Mouse (Mus musculus) lung, embryonic 15.5 days (tissue): Measurements from ENCODE around the gene Ppp2r2c. TPM values are rescaled to one million over a fixed set of nuclear protein-coding genes. Genes with fewer than 3 reads are reported as not detected.

Source experiments
- ATAC-seq: fragments of 200-750 bp; cut with Nextera tagmentation; 2 replicates; pipeline ENCODE4 v1.8.0; 2017; ENCODE audit warnings: moderate number of reproducible peaks, borderline replicate concordance; ENCODE audit not compliant: low FRiP score, low TSS enrichment; ENCODE audit errors: extremely low read depth
- H3K27ac ChIP-seq: fragments of 300-500 bp; sonication (generic); 2 replicates; pipeline ENCODE4 v1.5.1; 2015; ENCODE audit warnings: moderate library complexity, mild to moderate bottlenecking, inconsistent platforms
- H3K27me3 ChIP-seq: fragments of 300-500 bp; sonication (generic); 2 replicates; pipeline ENCODE4 v1.6.1; 2015; ENCODE audit warnings: inconsistent platforms
- H3K36me3 ChIP-seq: fragments of 300-500 bp; sonication (generic); 2 replicates; pipeline ENCODE4 v1.6.1; 2015; ENCODE audit warnings: inconsistent platforms
- H3K4me1 ChIP-seq: fragments of 300-500 bp; sonication (generic); 2 replicates; pipeline ENCODE4 v1.6.1; 2015; ENCODE audit warnings: inconsistent platforms
- H3K4me2 ChIP-seq: fragments of 300-500 bp; sonication (generic); 2 replicates; pipeline ENCODE4 v1.6.1; 2015; ENCODE audit warnings: inconsistent platforms, mild to moderate bottlenecking, moderate library complexity
- H3K4me3 ChIP-seq: fragments of 300-500 bp; sonication (generic); 2 replicates; pipeline ENCODE4 v1.5.1; 2015; ENCODE audit warnings: mild to moderate bottlenecking, inconsistent platforms
- H3K9ac ChIP-seq: fragments of 300-500 bp; sonication (generic); 2 replicates; pipeline ENCODE4 v1.6.1; 2015; ENCODE audit warnings: inconsistent platforms
- H3K9me3 ChIP-seq: fragments of 300-500 bp; sonication (generic); 2 replicates; pipeline ENCODE4 v1.6.1; 2016; ENCODE audit warnings: inconsistent platforms
- WGBS: fragments of 180-500 bp; shearing (Covaris S2); methylation state at CpG from one replicate; pipeline ENCODE4 v1.1.7; 2015; 5-methylcytosine and 5-hydroxymethylcytosine counted together
- polyA plus RNA-seq: library from polyadenylated mRNA; unstranded; fragments of >200 nt; fragmentation: Nextera tagmentation; extraction: Ambion mirVana; gene quantifications from 2 replicates; pipeline ENCODE4 v1.2.1, GENCODE M21; 2015

Ppp2r2c gene
- polyA plus RNA-seq, 1 experiment from 2014 or later = 0.26 TPM

GRCm38 (mm10) chr5:36900189-36900619, 31.9 kb downstream of the Ppp2r2c start:
- Histone ChIP-seq H3K9me3 (no peaks in the 10 kb centered on the region), H3K4me2 (no peak overlapping the region), H3K27ac (no peak overlapping the region), H3K9ac (no peak overlapping the region), H3K27me3 (no peaks in the 10 kb centered on the region), H3K4me1 (no peaks in the 10 kb centered on the region), H3K36me3 (no peaks in the 10 kb centered on the region), H3K4me3 (no peak overlapping the region)
- WGBS = 46% methylated on average over 6 of the region's 6 CpGs
- no peak for ATAC-seq

- H3K27ac ChIP-seq = no peak overlapping the region
- H3K4me2 ChIP-seq = no peak overlapping the region
- H3K36me3 ChIP-seq = no peaks in the 10 kb centered on the region
- no peaks in the 10 kb centered on the region for H3K27me3 ChIP-seq
- no peak overlapping the region for H3K9ac ChIP-seq
- no peak for ATAC-seq
- 71% methylated on average over 2 of the region's 2 CpGs for WGBS
- H3K4me3 ChIP-seq = no peak overlapping the region
- no peaks in the 10 kb centered on the region for H3K9me3 ChIP-seq
- H3K4me1 ChIP-seq = no peaks in the 10 kb centered on the region
Measured at GRCm38 (mm10) chr5:36902807-36903206, 34.5 kb downstream of the Ppp2r2c start.

- Histone ChIP-seq H3K9ac (no peak overlapping the region), H3K27me3 (no peaks in the 10 kb centered on the region), H3K4me2 (no peak overlapping the region), H3K4me1 (no peaks in the 10 kb centered on the region), H3K4me3 (no peak overlapping the region), H3K36me3 (no peaks in the 10 kb centered on the region), H3K27ac (no peak overlapping the region), H3K9me3 (no peaks in the 10 kb centered on the region)
- ATAC-seq = no peak
- WGBS = 61% methylated on average over 2 of the region's 2 CpGs
Measured at GRCm38 (mm10) chr5:36904131-36904530, 35.8 kb downstream of the Ppp2r2c start.

GRCm38 (mm10) chr5:36904703-36905102, 36.4 kb downstream of the Ppp2r2c start:
- 77% methylated on average over 9 of the region's 9 CpGs for WGBS
- no peaks in the 10 kb centered on the region for H3K27me3 ChIP-seq
- no peaks in the 10 kb centered on the region for H3K4me1 ChIP-seq
- H3K36me3 ChIP-seq = no peaks in the 10 kb centered on the region
- no peak overlapping the region for H3K4me3 ChIP-seq
- H3K9me3 ChIP-seq = no peaks in the 10 kb centered on the region
- no peak for ATAC-seq
- H3K9ac ChIP-seq = no peak overlapping the region
- no peak overlapping the region for H3K27ac ChIP-seq
- H3K4me2 ChIP-seq = no peak overlapping the region

GRCm38 (mm10) chr5:36905216-36905615, 36.9 kb downstream of the Ppp2r2c start:
- WGBS = 67% methylated on average over 8 of the region's 8 CpGs
- H3K27ac ChIP-seq = no peak overlapping the region
- ATAC-seq = no peak
- no peaks in the 10 kb centered on the region for H3K36me3 ChIP-seq
- H3K4me2 ChIP-seq = no peak overlapping the region
- no peak overlapping the region for H3K9ac ChIP-seq
- no peaks in the 10 kb centered on the region for H3K4me1 ChIP-seq
- H3K27me3 ChIP-seq = no peaks in the 10 kb centered on the region
- H3K4me3 ChIP-seq = no peak overlapping the region
- H3K9me3 ChIP-seq = no peaks in the 10 kb centered on the region

- no peak overlapping the region for H3K27ac ChIP-seq
- H3K27me3 ChIP-seq = peaks cover 7% of the 10 kb centered on the region; the same call in 1 of the 2 replicates
- no peaks in the 10 kb centered on the region for H3K4me1 ChIP-seq
- no peak overlapping the region for H3K4me2 ChIP-seq
- H3K9ac ChIP-seq = no peak overlapping the region
- no peak for ATAC-seq
- 70% methylated on average over 10 of the region's 10 CpGs for WGBS
- H3K36me3 ChIP-seq = no peaks in the 10 kb centered on the region
- no peaks in the 10 kb centered on the region for H3K9me3 ChIP-seq
- H3K4me3 ChIP-seq = no peak overlapping the region
Measured at GRCm38 (mm10) chr5:36907695-36908094, 39.4 kb downstream of the Ppp2r2c start.

GRCm38 (mm10) chr5:36909545-36909944, 41.2 kb downstream of the Ppp2r2c start:
- no peak overlapping the region for H3K9ac ChIP-seq
- H3K4me2 ChIP-seq = no peak overlapping the region
- 77% methylated on average over 21 of the region's 21 CpGs for WGBS
- no peak overlapping the region for H3K4me3 ChIP-seq
- no peaks in the 10 kb centered on the region for H3K9me3 ChIP-seq
- peaks cover 7% of the 10 kb centered on the region; the same call in 1 of the 2 replicates for H3K27me3 ChIP-seq
- H3K4me1 ChIP-seq = no peaks in the 10 kb centered on the region
- no peak for ATAC-seq
- H3K36me3 ChIP-seq = no peaks in the 10 kb centered on the region
- H3K27ac ChIP-seq = no peak overlapping the region

- H3K4me2 ChIP-seq = no peak overlapping the region
- no peaks in the 10 kb centered on the region for H3K4me1 ChIP-seq
- WGBS = 23% methylated on average over 7 of the region's 7 CpGs
- peaks cover 7% of the 10 kb centered on the region; the same call in 1 of the 2 replicates for H3K27me3 ChIP-seq
- H3K9me3 ChIP-seq = no peaks in the 10 kb centered on the region
- H3K27ac ChIP-seq = no peak overlapping the region
- ATAC-seq = 0 out of 2 replicates have a peak, but pooled peaks have one; percentile 11
- no peaks in the 10 kb centered on the region for H3K36me3 ChIP-seq
- no peak overlapping the region for H3K9ac ChIP-seq
- H3K4me3 ChIP-seq = no peak overlapping the region
Measured at GRCm38 (mm10) chr5:36910980-36911379, 42.7 kb downstream of the Ppp2r2c start.

- Histone ChIP-seq H3K4me2 (no peak overlapping the region), H3K9me3 (no peaks in the 10 kb centered on the region), H3K27ac (no peak overlapping the region), H3K4me3 (no peak overlapping the region), H3K27me3 (peaks cover 7% of the 10 kb centered on the region; the same call in 1 of the 2 replicates), H3K9ac (no peak overlapping the region), H3K36me3 (no peaks in the 10 kb centered on the region), H3K4me1 (no peaks in the 10 kb centered on the region)
- WGBS = 54% methylated on average over 11 of the region's 11 CpGs
- ATAC-seq = no peak
Measured at GRCm38 (mm10) chr5:36911759-36912352, 43.5 kb downstream of the Ppp2r2c start.

- no peak overlapping the region for H3K4me2 ChIP-seq
- no peak overlapping the region for H3K27ac ChIP-seq
- H3K9me3 ChIP-seq = no peaks in the 10 kb centered on the region
- H3K36me3 ChIP-seq = no peaks in the 10 kb centered on the region
- peaks cover 7% of the 10 kb centered on the region; the same call in 1 of the 2 replicates for H3K27me3 ChIP-seq
- 53% methylated on average over 14 of the region's 14 CpGs for WGBS
- H3K9ac ChIP-seq = no peak overlapping the region
- no peaks in the 10 kb centered on the region for H3K4me1 ChIP-seq
- ATAC-seq = no peak
- no peak overlapping the region for H3K4me3 ChIP-seq
Measured at GRCm38 (mm10) chr5:36912602-36913310, 44.4 kb downstream of the Ppp2r2c start.

- ATAC-seq = no peak
- Histone ChIP-seq H3K4me1 (0 out of 2 replicates have a peak, but pooled peaks cover 4% of the 10 kb centered on the region), H3K9me3 (no peaks in the 10 kb centered on the region), H3K36me3 (no peaks in the 10 kb centered on the region), H3K4me2 (no peak overlapping the region), H3K27me3 (peaks cover 7% of the 10 kb centered on the region; the same call in 1 of the 2 replicates), H3K4me3 (no peak overlapping the region), H3K27ac (no peak overlapping the region), H3K9ac (no peak overlapping the region)
- WGBS = 58% methylated on average over 3 of the region's 3 CpGs
Measured at GRCm38 (mm10) chr5:36915256-36915655, 46.9 kb downstream of the Ppp2r2c start.

- Histone ChIP-seq H3K4me3 (no peak overlapping the region), H3K4me1 (0 out of 2 replicates have a peak, but pooled peaks cover 4% of the 10 kb centered on the region), H3K9me3 (no peaks in the 10 kb centered on the region), H3K27me3 (no peaks in the 10 kb centered on the region; the same call in 1 of the 2 replicates), H3K27ac (no peak overlapping the region), H3K9ac (no peak overlapping the region), H3K4me2 (no peak overlapping the region), H3K36me3 (no peaks in the 10 kb centered on the region)
- 64% methylated on average over 4 of the region's 4 CpGs for WGBS
- no peak for ATAC-seq
Measured at GRCm38 (mm10) chr5:36916581-36916980, 48.3 kb downstream of the Ppp2r2c start.
